Mouse (Mus musculus): ENCODE results near the gene Ppp1r11. TPM values are rescaled to one million over a fixed set of nuclear protein-coding genes. Genes with fewer than 3 reads are reported as not detected.

The Ppp1r11 gene
- polyA plus RNA-seq, 1 experiment from 2014 or later: 166 TPM

GRCm38 (mm10) chr17:36949265-36949664, 2.3 kb downstream of the Ppp1r11 start:
- Histone ChIP-seq H3K4me2 (ENCODE audit: low read length) (no peak overlapping the region), H3K27ac (ENCODE audit: low read length) (no peak overlapping the region), H3K36me3 (ENCODE audit: control insufficient read depth, insufficient read depth, low read length) (peaks cover 5% of the 10 kb centered on the region; the same call in 1 of the 2 replicates), H3K9me3 (replicated peaks; ENCODE audit: control insufficient read depth, low read length, poor library complexity, severe bottlenecking) (no peaks in the 10 kb centered on the region), H3K4me3 (ENCODE audit: low read depth, low read length) (no peak overlapping the region), H3K27me3 (ENCODE audit: control insufficient read depth, insufficient read depth, low read depth, low read length) (peaks cover 7% of the 10 kb centered on the region), H3K9ac (ENCODE audit: low read depth, low read length) (no peak overlapping the region), H3K4me1 (ENCODE audit: control insufficient read depth, insufficient read depth, low read length) (peaks cover 22% of the 10 kb centered on the region)
- no peak for ATAC-seq
- 92% methylated on average over 8 of the region's 8 CpGs for WGBS

GRCm38 (mm10) chr17:36948286-36948685, 3.3 kb downstream of the Ppp1r11 start:
- Histone ChIP-seq H3K4me2 (ENCODE audit: low read length) (no peak overlapping the region), H3K9me3 (replicated peaks; ENCODE audit: control insufficient read depth, low read length, poor library complexity, severe bottlenecking) (no peaks in the 10 kb centered on the region), H3K27ac (ENCODE audit: low read length) (no peak overlapping the region), H3K27me3 (ENCODE audit: control insufficient read depth, insufficient read depth, low read depth, low read length) (peaks cover 9% of the 10 kb centered on the region), H3K9ac (ENCODE audit: low read depth, low read length) (no peak overlapping the region), H3K36me3 (ENCODE audit: control insufficient read depth, insufficient read depth, low read length) (peaks cover 5% of the 10 kb centered on the region; the same call in 1 of the 2 replicates), H3K4me3 (ENCODE audit: low read depth, low read length) (no peak overlapping the region), H3K4me1 (ENCODE audit: control insufficient read depth, insufficient read depth, low read length) (peaks cover 22% of the 10 kb centered on the region)
- no peak for ATAC-seq
- 81% methylated on average over 1 of the region's 1 CpGs for WGBS

GRCm38 (mm10) chr17:36947051-36947819, 4.3 kb downstream of the Ppp1r11 start:
- under 1% methylated on average over 62 of the region's 62 CpGs for WGBS
- Histone ChIP-seq H3K4me3 (ENCODE audit: low read depth, low read length) (peak overlapping the region; percentile 55), H3K9ac (ENCODE audit: low read depth, low read length) (peak overlapping the region; percentile 80), H3K4me1 (ENCODE audit: control insufficient read depth, insufficient read depth, low read length) (peaks cover 27% of the 10 kb centered on the region), H3K27ac (ENCODE audit: low read length) (peak overlapping the region; percentile 79), H3K4me2 (ENCODE audit: low read length) (peak overlapping the region; percentile 86), H3K27me3 (ENCODE audit: control insufficient read depth, insufficient read depth, low read depth, low read length) (peaks cover 14% of the 10 kb centered on the region), H3K36me3 (ENCODE audit: control insufficient read depth, insufficient read depth, low read length) (peaks cover 5% of the 10 kb centered on the region; the same call in 1 of the 2 replicates), H3K9me3 (replicated peaks; ENCODE audit: control insufficient read depth, low read length, poor library complexity, severe bottlenecking) (no peaks in the 10 kb centered on the region)
- ATAC-seq: peak; percentile 63

GRCm38 (mm10) chr17:36944121-36944775, 7.3 kb downstream of the Ppp1r11 start:
- H3K27me3 ChIP-seq (ENCODE audit: control insufficient read depth, insufficient read depth, low read depth, low read length): peaks cover 23% of the 10 kb centered on the region
- H3K9me3 ChIP-seq (replicated peaks; ENCODE audit: control insufficient read depth, low read length, poor library complexity, severe bottlenecking): no peaks in the 10 kb centered on the region
- no peak overlapping the region for H3K27ac ChIP-seq (ENCODE audit: low read length)
- H3K4me2 ChIP-seq (ENCODE audit: low read length): no peak overlapping the region
- peaks cover 4% of the 10 kb centered on the region; the same call in 1 of the 2 replicates for H3K36me3 ChIP-seq (ENCODE audit: control insufficient read depth, insufficient read depth, low read length)
- H3K4me3 ChIP-seq (ENCODE audit: low read depth, low read length): no peak overlapping the region
- no peak overlapping the region for H3K9ac ChIP-seq (ENCODE audit: low read depth, low read length)
- ATAC-seq: no peak
- H3K4me1 ChIP-seq (ENCODE audit: control insufficient read depth, insufficient read depth, low read length): peaks cover 17% of the 10 kb centered on the region
- 23% methylated on average over 9 of the region's 9 CpGs for WGBS

- Histone ChIP-seq H3K4me1 (ENCODE audit: control insufficient read depth, insufficient read depth, low read length) (peaks cover 17% of the 10 kb centered on the region), H3K27ac (ENCODE audit: low read length) (no peak overlapping the region), H3K9me3 (replicated peaks; ENCODE audit: control insufficient read depth, low read length, poor library complexity, severe bottlenecking) (no peaks in the 10 kb centered on the region), H3K4me3 (ENCODE audit: low read depth, low read length) (peak overlapping the region; percentile 42), H3K36me3 (ENCODE audit: control insufficient read depth, insufficient read depth, low read length) (0 out of 2 replicates have a peak, but pooled peaks cover under 1% of the 10 kb centered on the region), H3K4me2 (ENCODE audit: low read length) (peak overlapping the region; percentile 70), H3K9ac (ENCODE audit: low read depth, low read length) (no peak overlapping the region), H3K27me3 (ENCODE audit: control insufficient read depth, insufficient read depth, low read depth, low read length) (peaks cover 23% of the 10 kb centered on the region)
- no peak for ATAC-seq
- 34% methylated on average over 5 of the region's 5 CpGs for WGBS
Measured at GRCm38 (mm10) chr17:36943691-36944090, 7.8 kb downstream of the Ppp1r11 start.

GRCm38 (mm10) chr17:36942791-36943471, 8.6 kb downstream of the Ppp1r11 start, which contains the start of gene Rnf39:
Gene Rnf39, plus strand, starts transcription at chr17:36942918.
- whole genome bisulfite sequencing: 2% methylated on average over 56 of the region's 59 CpGs
- Histone ChIP-seq H3K9me3 (replicated peaks; ENCODE audit: control insufficient read depth, low read length, poor library complexity, severe bottlenecking) (no peaks in the 10 kb centered on the region), H3K4me3 (ENCODE audit: low read depth, low read length) (peak within 1 kb of the TSS; percentile 42), H3K4me1 (ENCODE audit: control insufficient read depth, insufficient read depth, low read length) (peaks cover 17% of the 10 kb centered on the region), H3K27ac (ENCODE audit: low read length) (no peak within 1 kb of the TSS), H3K27me3 (ENCODE audit: control insufficient read depth, insufficient read depth, low read depth, low read length) (peaks cover 23% of the 10 kb centered on the region), H3K36me3 (ENCODE audit: control insufficient read depth, insufficient read depth, low read length) (no peaks in the 10 kb centered on the region), H3K9ac (ENCODE audit: low read depth, low read length) (peak within 1 kb of the TSS; percentile 58), H3K4me2 (ENCODE audit: low read length) (peak within 1 kb of the TSS; percentile 70)
- ATAC-seq: no peak

- no peak overlapping the region for H3K27ac ChIP-seq (ENCODE audit: low read length)
- no peak; the same call in 1 of the 2 replicates for ATAC-seq
- H3K36me3 ChIP-seq (ENCODE audit: control insufficient read depth, insufficient read depth, low read length): no peaks in the 10 kb centered on the region
- 58% methylated on average over 10 of the region's 10 CpGs for WGBS
- no peaks in the 10 kb centered on the region for H3K9me3 ChIP-seq (replicated peaks; ENCODE audit: control insufficient read depth, low read length, poor library complexity, severe bottlenecking)
- H3K27me3 ChIP-seq (ENCODE audit: control insufficient read depth, insufficient read depth, low read depth, low read length): peaks cover 23% of the 10 kb centered on the region
- H3K9ac ChIP-seq (ENCODE audit: low read depth, low read length): no peak overlapping the region; the same call in 1 of the 2 replicates
- peak overlapping the region; percentile 70 for H3K4me2 ChIP-seq (ENCODE audit: low read length)
- peaks cover 17% of the 10 kb centered on the region for H3K4me1 ChIP-seq (ENCODE audit: control insufficient read depth, insufficient read depth, low read length)
- H3K4me3 ChIP-seq (ENCODE audit: low read depth, low read length): peak overlapping the region; percentile 42
Measured at GRCm38 (mm10) chr17:36942391-36942790, 9.2 kb downstream of the Ppp1r11 start.

GRCm38 (mm10) chr17:36938056-36938455, 13.5 kb downstream of the Ppp1r11 start:
- no peak overlapping the region for H3K4me2 ChIP-seq (ENCODE audit: low read length)
- no peaks in the 10 kb centered on the region for H3K9me3 ChIP-seq (replicated peaks; ENCODE audit: control insufficient read depth, low read length, poor library complexity, severe bottlenecking)
- H3K27ac ChIP-seq (ENCODE audit: low read length): no peak overlapping the region
- no peak for ATAC-seq
- H3K4me3 ChIP-seq (ENCODE audit: low read depth, low read length): no peak overlapping the region
- WGBS: 84% methylated on average over 2 of the region's 2 CpGs
- no peak overlapping the region for H3K9ac ChIP-seq (ENCODE audit: low read depth, low read length)
- H3K27me3 ChIP-seq (ENCODE audit: control insufficient read depth, insufficient read depth, low read depth, low read length): peaks cover 15% of the 10 kb centered on the region
- peaks cover 3% of the 10 kb centered on the region; the same call in 1 of the 2 replicates for H3K4me1 ChIP-seq (ENCODE audit: control insufficient read depth, insufficient read depth, low read length)
- H3K36me3 ChIP-seq (ENCODE audit: control insufficient read depth, insufficient read depth, low read length): no peaks in the 10 kb centered on the region
